22 mouse cellular contexts compared by ENCODE assay signal in the genomic region with DNA sequence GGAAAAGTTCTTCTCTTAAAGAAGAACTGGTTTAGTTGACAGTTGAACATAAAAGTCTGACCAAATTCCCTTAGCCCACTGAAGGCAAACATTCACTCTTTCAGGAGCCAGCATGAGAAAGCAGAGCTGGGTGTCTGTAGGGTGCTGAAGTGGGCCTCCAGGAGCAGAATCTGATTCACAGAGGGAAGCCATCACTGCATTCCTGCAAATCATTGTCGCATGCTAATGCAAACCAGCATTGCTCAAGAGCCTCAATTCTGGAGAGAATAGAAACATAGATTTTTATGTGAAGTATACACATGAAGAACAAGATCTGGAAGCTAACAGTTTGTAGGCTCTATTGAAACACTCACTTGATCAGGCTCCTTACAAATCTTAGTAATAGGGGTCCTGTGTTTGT. TPM values are rescaled to one million over a fixed set of nuclear protein-coding genes. Genes with fewer than 3 reads are reported as not detected.
"Had no signal": no experiment of that assay in that cellular context is flagged by ENCODE, and none has a peak within 500 bp of the region (broad histone marks: within the 10 kb centered on the region; RNA-seq: fewer than 3 reads in every experiment).

No protein-coding gene starts in this region.

- ATAC-seq: liver, postnatal 0 days; lung, postnatal 0 days; midbrain, embryonic 16.5 days had no signal

- H3K4me3 ChIP-seq: liver, embryonic 15.5 days; lung, embryonic 15.5 days; megakaryocyte, embryonic 14.5 days; midbrain, embryonic 12.5 days; myocyte; neural tube, embryonic 13.5 days; neural tube, embryonic 15.5 days had no signal

- H3K36me3 ChIP-seq: liver, embryonic 15.5 days; lung, embryonic 15.5 days; midbrain, embryonic 12.5 days; neural tube, embryonic 13.5 days; neural tube, embryonic 15.5 days had no signal

- H3K27me3 ChIP-seq: liver, embryonic 15.5 days; lung, embryonic 15.5 days; midbrain, embryonic 12.5 days; neural tube, embryonic 13.5 days; neural tube, embryonic 15.5 days had no signal

- H3K4me1 ChIP-seq: liver, embryonic 15.5 days; megakaryocyte, embryonic 14.5 days; midbrain, embryonic 12.5 days had no signal

- H3K9ac ChIP-seq: liver, embryonic 15.5 days; liver, postnatal 0 days; lung, embryonic 15.5 days; midbrain, embryonic 12.5 days; neural tube, embryonic 13.5 days; neural tube, embryonic 15.5 days had no signal

- DNase-seq: liver, postnatal 0 days; lung, adult 2 months; lung, postnatal 14 days; lung, postnatal 36 days; midbrain, embryonic 14.5 days; right cerebral cortex, adult 18-20 months; right cerebral cortex, postnatal 25 days; right cerebral cortex, postnatal 4 days; spleen, adult 18-20 months; thymus, adult 18-20 months; thymus, postnatal 14 days; thymus, postnatal 36 days had no signal

- H3K27ac ChIP-seq: liver, embryonic 15.5 days; lung, embryonic 15.5 days; macrophage; midbrain, embryonic 12.5 days had no signal

- H3K9me3 ChIP-seq: liver, embryonic 15.5 days; lung, embryonic 15.5 days; megakaryocyte, embryonic 14.5 days; midbrain, embryonic 12.5 days; neural tube, embryonic 13.5 days; neural tube, embryonic 15.5 days had no signal

- H3K4me2 ChIP-seq: liver, embryonic 15.5 days; lung, embryonic 15.5 days; midbrain, embryonic 12.5 days; neural tube, embryonic 13.5 days; neural tube, embryonic 15.5 days had no signal

RNA-seq across cellular contexts. Expression of a gene that starts 57.6 kb away (rescaled TPM):
- polyA plus RNA-seq: lung, adult 2 months; macrophage had no signal
